Mouse (Mus musculus) ES-E14 (cell line): ENCODE results near the gene Ift122. TPM values are rescaled to one million over a fixed set of nuclear protein-coding genes. Genes with fewer than 3 reads are reported as not detected.

ENCODE experiments used
- DNase-seq: peaks from one replicate; pipeline ENCODE4 v3.0.0-alpha.2; 2013; ENCODE audit warnings: low read depth, low spot score
- H3K27ac ChIP-seq: 2 replicates; pipeline ENCODE4 v1.5.1; 2012; ENCODE audit warnings: low read depth, mild to moderate bottlenecking, low read length, moderate library complexity, mixed read lengths; ENCODE audit not compliant: poor library complexity, insufficient read depth, severe bottlenecking
- H3K36me3 ChIP-seq: 2 replicates; pipeline ENCODE4 v1.6.1; 2012; ENCODE audit warnings: mild to moderate bottlenecking, low read length, moderate library complexity, mixed read lengths; ENCODE audit not compliant: control insufficient read depth, poor library complexity, insufficient read depth, severe bottlenecking
- H3K4me1 ChIP-seq, 2 experiments: fragments of 150-350 bp in 1 of 2; sonication (generic) in 1 of 2; 2 replicates each; pipeline ENCODE4 v1.6.1; 2012; ENCODE audit warnings: low read length in 2 of 2, mild to moderate bottlenecking in 1 of 2, mixed read lengths in 1 of 2; ENCODE audit not compliant: control insufficient read depth in 2 of 2, insufficient read depth in 2 of 2, poor library complexity in 1 of 2
- H3K4me3 ChIP-seq, 2 experiments: fragments of 150-350 bp in 1 of 2; sonication (generic) in 1 of 2; 2 replicates each; pipeline ENCODE4 v1.5.1; 2012; ENCODE audit warnings: low read length in 2 of 2, low read depth in 1 of 2, mild to moderate bottlenecking in 1 of 2, mixed read lengths in 1 of 2; ENCODE audit not compliant: insufficient read depth in 1 of 2, poor library complexity in 1 of 2, severe bottlenecking in 1 of 2
- H3K9ac ChIP-seq: 2 replicates; pipeline ENCODE4 v1.6.1; 2012; ENCODE audit warnings: low read depth, mild to moderate bottlenecking, low read length, mixed read lengths; ENCODE audit not compliant: poor library complexity, insufficient read depth, severe bottlenecking
- H3K9me3 ChIP-seq: fragments of 150-350 bp; sonication (generic); 2 replicates; pipeline ENCODE4 v1.6.1; 2012; ENCODE audit warnings: low read depth, mild to moderate bottlenecking, low read length; ENCODE audit not compliant: control insufficient read depth, insufficient read depth
- CHD2 ChIP-seq: IDR thresholded peaks from 2 replicates; pipeline ENCODE4 v1.6.1; 2014; ENCODE audit warnings: mild to moderate bottlenecking, low read depth, low read length, inconsistent platforms
- HCFC1 ChIP-seq: IDR thresholded peaks from 2 replicates; pipeline ENCODE4 v1.6.1; 2012; ENCODE audit warnings: low read length, inconsistent platforms, borderline replicate concordance; ENCODE audit not compliant: insufficient read depth
- MAFK ChIP-seq: IDR thresholded peaks from 2 replicates; pipeline ENCODE4 v1.6.1; 2014; ENCODE audit warnings: mild to moderate bottlenecking, low read depth, low read length, inconsistent platforms; ENCODE audit not compliant: insufficient read depth
- ZC3H11A ChIP-seq: IDR thresholded peaks from 2 replicates; pipeline ENCODE4 v1.6.1; 2012; ENCODE audit warnings: low read depth, mild to moderate bottlenecking, inconsistent platforms, low read length, borderline replicate concordance
- ZNF384 ChIP-seq: IDR thresholded peaks from 2 replicates; pipeline ENCODE4 v1.6.1; 2012; ENCODE audit warnings: low read depth, low read length, inconsistent platforms
- in situ Hi-C, 2 experiments: fragments of 600-800 bp; cut with MboI; formaldehyde crosslinking; loops; one replicate each; pipeline ENCODE4 v1.15.1; 2025; ENCODE audit warnings: low sequenced_read_pairs in 2 of 2, inconsistent platforms in 1 of 2; ENCODE audit not compliant: unreplicated experiment in 2 of 2
- total RNA-seq: library from RNA; depleted of rRNA; stranded (reverse); fragments of 300-350 nt; gene quantifications from 2 replicates; pipeline ENCODE4 v1.2.3, GENCODE M21; 2012

The Ift122 gene
- total RNA-seq, 1 experiment, result 8.5 TPM

GRCm38 (mm10) chr6:115911763-115912162 lies 58.5 kb downstream of the Ift122 start:
- Histone ChIP-seq H3K9me3 (no peaks in the 10 kb centered on the region), H3K36me3 (no peaks in the 10 kb centered on the region), H3K9ac (no peak overlapping the region), H3K4me1 (no peaks in the 10 kb centered on the region; a peak in 1 of 4 replicates), H3K27ac (no peak overlapping the region), H3K4me3 (no peak overlapping the region)
- in situ Hi-C loops, result no loop called here
- DNase-seq, result no peak
- no peak for TF ChIP-seq ZC3H11A
- no peak for TF ChIP-seq HCFC1
- no peak for TF ChIP-seq CHD2
- TF ChIP-seq ZNF384, result no peak
- TF ChIP-seq MAFK, result no peak

DNA sequence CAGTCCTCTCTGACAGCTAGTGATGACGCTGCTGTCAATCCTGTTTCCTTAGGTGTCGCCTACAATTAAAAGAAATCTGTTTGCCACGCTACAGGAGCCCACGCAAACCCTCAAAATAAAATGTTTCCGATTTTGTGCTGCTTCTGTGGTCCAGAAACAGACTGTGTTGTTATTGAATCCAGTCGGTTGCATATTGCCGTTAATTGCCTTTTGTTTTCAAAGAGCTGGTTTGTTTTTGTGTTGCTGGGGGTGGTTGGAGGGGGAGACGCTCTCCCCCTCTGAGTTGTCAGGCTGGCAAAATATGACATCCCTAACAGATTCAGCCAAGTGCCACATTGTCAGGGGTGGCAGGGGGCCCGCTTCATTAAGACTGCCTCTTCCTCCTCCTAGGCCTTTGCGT lies 60.2 kb downstream of the Ift122 start:
- TF ChIP-seq HCFC1 (no peak), ZNF384 (no peak), ZC3H11A (no peak), CHD2 (no peak), MAFK (no peak)
- Histone ChIP-seq H3K9me3 (no peaks in the 10 kb centered on the region), H3K4me3 (no peak overlapping the region), H3K27ac (no peak overlapping the region), H3K9ac (no peak overlapping the region), H3K4me1 (no peaks in the 10 kb centered on the region; a peak in 1 of 4 replicates), H3K36me3 (no peaks in the 10 kb centered on the region)
- in situ Hi-C loops, result no loop called here
- no peak for DNase-seq

GRCm38 (mm10) chr6:115914511-115915202 lies 61.4 kb downstream of the Ift122 start:
- H3K4me1 ChIP-seq, result no peaks in the 10 kb centered on the region; a peak in 1 of 4 replicates
- DNase-seq, result no peak
- no peak overlapping the region for H3K9ac ChIP-seq
- H3K9me3 ChIP-seq, result no peaks in the 10 kb centered on the region
- no peak for TF ChIP-seq ZC3H11A
- no peak overlapping the region for H3K4me3 ChIP-seq
- no peak overlapping the region for H3K27ac ChIP-seq
- in situ Hi-C loops, result no loop called here
- H3K36me3 ChIP-seq, result no peaks in the 10 kb centered on the region

- no peaks in the 10 kb centered on the region; a peak in 1 of 4 replicates for H3K4me1 ChIP-seq
- no peaks in the 10 kb centered on the region for H3K9me3 ChIP-seq
- in situ Hi-C loops, result no loop called here
- no peak overlapping the region for H3K27ac ChIP-seq
- H3K4me3 ChIP-seq, result no peak overlapping the region
- TF ChIP-seq ZNF384 (no peak), MAFK (no peak)
- H3K9ac ChIP-seq, result no peak overlapping the region
- no peak for DNase-seq
- no peaks in the 10 kb centered on the region for H3K36me3 ChIP-seq
Measured at GRCm38 (mm10) chr6:115915601-115916445, 62.6 kb downstream of the Ift122 start.
